Mouse (Mus musculus) heart, embryonic 12.5 days (tissue): ENCODE data around the gene Naa80. TPM values are rescaled to one million over a fixed set of nuclear protein-coding genes. Genes with fewer than 3 reads are reported as not detected.

Experiments used
- ATAC-seq: fragments of 200-750 bp; cut with Nextera tagmentation; 2 replicates; pipeline ENCODE4 v1.8.0; 2017; ENCODE audit warnings: moderate TSS enrichment, moderate library complexity; ENCODE audit not compliant: insufficient number of reproducible peaks, low FRiP score
- H3K27ac ChIP-seq: fragments of 300-500 bp; sonication (generic); 2 replicates; pipeline ENCODE4 v1.5.1; 2016; ENCODE audit warnings: mild to moderate bottlenecking, moderate library complexity; ENCODE audit not compliant: poor library complexity, severe bottlenecking
- H3K27me3 ChIP-seq: fragments of 300-500 bp; sonication (generic); replicated peaks from 2 replicates; pipeline ENCODE4 v1.6.1; 2016; ENCODE audit warnings: mild to moderate bottlenecking, moderate library complexity
- H3K36me3 ChIP-seq: fragments of 300-500 bp; sonication (generic); 2 replicates; pipeline ENCODE4 v1.6.1; 2016; ENCODE audit warnings: mild to moderate bottlenecking, moderate library complexity
- H3K4me1 ChIP-seq: fragments of 300-500 bp; sonication (generic); replicated peaks from 2 replicates; pipeline ENCODE4 v1.6.1; 2016; ENCODE audit warnings: mild to moderate bottlenecking
- H3K4me2 ChIP-seq: fragments of 300-500 bp; sonication (generic); 2 replicates; pipeline ENCODE4 v1.6.1; 2016; ENCODE audit warnings: mild to moderate bottlenecking, moderate library complexity
- H3K4me3 ChIP-seq: fragments of 300-500 bp; sonication (generic); 2 replicates; pipeline ENCODE4 v1.5.1; 2016; ENCODE audit warnings: mild to moderate bottlenecking
- H3K9ac ChIP-seq: fragments of 300-500 bp; sonication (generic); 2 replicates; pipeline ENCODE4 v1.6.1; 2016; ENCODE audit warnings: mild to moderate bottlenecking, moderate library complexity
- H3K9me3 ChIP-seq: fragments of 300-500 bp; sonication (generic); replicated peaks from 2 replicates; pipeline ENCODE4 v1.6.1; 2016; ENCODE audit warnings: mild to moderate bottlenecking, moderate library complexity
- WGBS: fragments of 180-500 bp; shearing (Covaris S2); methylation state at CpG from one replicate; pipeline ENCODE4 v1.1.7; 2016; 5-methylcytosine and 5-hydroxymethylcytosine counted together
- polyA plus RNA-seq: library from polyadenylated mRNA; unstranded; fragments of >200 nt; fragmentation: Nextera tagmentation; extraction: Ambion mirVana; gene quantifications from 2 replicates; pipeline ENCODE4 v1.2.1, GENCODE M21; 2016

The Naa80 gene
- polyA plus RNA-seq, 1 experiment from 2014 or later: 12.6 TPM

- Histone ChIP-seq H3K27ac (no peak overlapping the region), H3K4me3 (peak overlapping the region; percentile 74), H3K4me1 (peaks cover 29% of the 10 kb centered on the region), H3K9ac (peak overlapping the region; percentile 86), H3K27me3 (0 out of 2 replicates have a peak, but pooled peaks cover under 1% of the 10 kb centered on the region), H3K4me2 (peak overlapping the region; percentile 93), H3K9me3 (no peaks in the 10 kb centered on the region), H3K36me3 (peaks cover 45% of the 10 kb centered on the region)
- ATAC-seq: no peak
- WGBS: 44% methylated on average over 8 of the region's 8 CpGs
Measured at GRCm38 (mm10) chr9:107542721-107543120, 36.0 kb upstream of the Naa80 start.

DNA sequence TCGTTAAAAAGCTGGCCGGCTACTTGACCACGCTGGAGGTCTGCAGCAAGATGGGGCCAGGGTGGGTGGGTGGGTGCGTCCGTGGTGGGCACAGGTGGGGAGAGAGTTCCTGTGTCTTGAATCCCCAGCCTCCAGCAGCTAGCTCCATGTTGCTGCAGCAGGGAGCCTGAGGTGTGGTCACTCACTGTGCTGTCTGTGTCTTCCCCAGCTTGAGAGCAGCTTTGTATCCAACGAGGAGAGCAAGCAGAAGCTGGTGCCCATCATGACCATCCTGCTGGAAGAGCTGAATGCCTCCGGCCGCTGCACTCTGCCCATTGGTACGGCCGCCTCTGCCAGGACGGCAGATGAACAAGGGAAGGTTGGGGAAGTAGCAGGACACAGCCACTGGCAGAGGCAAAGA is 35.4 kb upstream of the Naa80 start:
- no peak for ATAC-seq
- peak overlapping the region; percentile 93 for H3K4me2 ChIP-seq

DNA sequence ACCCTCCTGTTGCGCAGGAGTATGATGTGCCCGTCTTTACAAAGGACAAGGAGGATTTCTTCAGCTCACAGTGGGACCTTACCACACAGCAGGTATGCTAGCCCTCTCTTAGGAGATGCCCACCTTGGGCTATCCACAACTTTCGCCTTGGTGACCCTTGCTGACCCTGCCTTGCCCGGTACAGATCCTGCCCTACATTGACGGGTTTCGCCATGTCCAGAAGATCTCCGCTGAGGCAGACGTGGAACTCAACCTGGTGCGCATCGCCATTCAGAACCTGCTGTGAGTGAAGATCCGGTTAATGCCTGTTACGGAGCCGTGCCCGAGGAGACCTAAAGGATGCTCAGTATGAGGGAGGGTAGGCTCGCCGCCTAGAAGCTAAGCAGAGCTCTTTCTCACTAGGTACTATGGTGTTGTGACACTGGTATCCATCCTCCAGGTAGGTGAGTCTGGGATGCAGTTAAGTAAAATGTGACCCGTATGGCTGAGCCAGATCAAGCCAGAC is 34.4 kb upstream of the Naa80 start:
- Histone ChIP-seq H3K36me3 (peaks cover 30% of the 10 kb centered on the region), H3K4me3 (no peak overlapping the region), H3K9ac (no peak overlapping the region), H3K4me2 (no peak overlapping the region), H3K4me1 (peaks cover 29% of the 10 kb centered on the region), H3K27ac (no peak overlapping the region), H3K9me3 (no peaks in the 10 kb centered on the region), H3K27me3 (peaks cover 16% of the 10 kb centered on the region)
- ATAC-seq: no peak
- WGBS: 94% methylated on average over 17 of the region's 17 CpGs

More for the DNA sequence above, 35.4 kb upstream of the Naa80 start:
- Histone ChIP-seq H3K27me3 (peaks cover 6% of the 10 kb centered on the region), H3K9me3 (no peaks in the 10 kb centered on the region), H3K4me1 (peaks cover 29% of the 10 kb centered on the region), H3K9ac (no peak overlapping the region), H3K4me3 (peak overlapping the region; percentile 74; the same call in 1 of the 2 replicates), H3K27ac (no peak overlapping the region), H3K36me3 (peaks cover 39% of the 10 kb centered on the region)
- 84% methylated on average over 11 of the region's 11 CpGs for WGBS

- Histone ChIP-seq H3K4me2 (no peak overlapping the region), H3K4me1 (peaks cover 29% of the 10 kb centered on the region), H3K36me3 (peaks cover 25% of the 10 kb centered on the region), H3K4me3 (no peak overlapping the region), H3K27me3 (peaks cover 20% of the 10 kb centered on the region), H3K27ac (no peak overlapping the region), H3K9ac (no peak overlapping the region), H3K9me3 (no peaks in the 10 kb centered on the region)
- 90% methylated on average over 12 of the region's 12 CpGs for WGBS
- ATAC-seq: no peak
Measured at GRCm38 (mm10) chr9:107544729-107545128, 34.0 kb upstream of the Naa80 start.

GRCm38 (mm10) chr9:107545199-107545598 is 33.5 kb upstream of the Naa80 start:
- Histone ChIP-seq H3K27me3 (peaks cover 25% of the 10 kb centered on the region), H3K4me3 (no peak overlapping the region), H3K27ac (no peak overlapping the region), H3K4me1 (peaks cover 29% of the 10 kb centered on the region), H3K9ac (no peak overlapping the region), H3K4me2 (no peak overlapping the region), H3K36me3 (peaks cover 21% of the 10 kb centered on the region), H3K9me3 (no peaks in the 10 kb centered on the region)
- no peak for ATAC-seq
- WGBS: 86% methylated on average over 10 of the region's 10 CpGs

DNA sequence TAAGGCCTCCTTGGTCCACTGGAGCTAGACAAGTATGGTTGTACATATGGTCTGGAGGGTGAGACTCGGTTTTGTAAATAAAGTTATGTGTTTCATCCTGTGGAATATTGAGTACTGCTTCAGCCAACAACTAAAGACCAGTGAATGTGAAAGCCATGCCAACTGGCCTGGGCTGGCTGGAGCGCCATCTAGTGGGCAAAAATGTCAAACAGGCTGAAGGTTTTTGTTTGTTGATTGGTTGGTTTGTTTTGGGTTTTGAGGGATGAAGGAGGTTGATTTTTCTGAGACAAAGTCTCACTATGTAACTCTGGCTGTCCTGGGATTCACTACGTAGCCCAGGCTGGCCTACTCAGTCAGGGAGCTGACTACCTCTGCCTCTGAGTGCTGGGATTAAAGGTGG is 33.1 kb upstream of the Naa80 start:
- Histone ChIP-seq H3K9me3 (no peaks in the 10 kb centered on the region), H3K36me3 (peaks cover 21% of the 10 kb centered on the region), H3K27me3 (peaks cover 29% of the 10 kb centered on the region), H3K4me2 (no peak overlapping the region), H3K9ac (no peak overlapping the region), H3K27ac (no peak overlapping the region), H3K4me3 (no peak overlapping the region), H3K4me1 (peaks cover 30% of the 10 kb centered on the region)
- ATAC-seq: no peak
- 11% methylated on average over 3 of the region's 3 CpGs for WGBS

DNA sequence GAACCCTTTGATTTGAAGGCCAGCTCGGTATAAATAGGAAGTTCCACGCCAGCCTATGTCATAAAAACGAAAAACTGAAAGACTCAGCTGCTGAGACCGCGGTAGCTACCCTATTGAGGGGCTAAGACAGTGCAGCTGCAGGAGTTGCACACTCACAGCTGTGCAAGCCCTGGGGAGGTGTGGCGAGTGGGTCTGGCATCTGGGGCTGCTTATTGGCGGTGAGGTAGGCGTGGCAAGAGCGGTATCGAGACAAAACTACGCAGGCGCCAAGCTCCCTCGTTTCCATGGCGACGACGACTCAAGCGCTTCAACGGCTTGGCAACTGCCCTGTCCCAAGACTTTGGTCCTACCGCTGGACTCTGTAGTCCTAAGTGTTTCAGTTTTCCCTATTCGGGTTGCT is 31.7 kb upstream of the Naa80 start, which contains the start of gene Zmynd10:
Gene Zmynd10 (plus strand): TSS at position 273 of the 400 bp plus-strand sequence.
- H3K9ac ChIP-seq: no peak within 1 kb of the TSS; the same call in 1 of the 2 replicates
- peak within 1 kb of the TSS; percentile 2; the same call in 1 of the 2 replicates for H3K4me3 ChIP-seq
- peak within 1 kb of the TSS; percentile 49 for H3K4me2 ChIP-seq
- peaks cover 37% of the 10 kb centered on the region for H3K4me1 ChIP-seq
- 5% methylated on average over 20 of the region's 20 CpGs for WGBS
- peaks cover 21% of the 10 kb centered on the region for H3K36me3 ChIP-seq
- H3K27ac ChIP-seq: no peak within 1 kb of the TSS
- H3K27me3 ChIP-seq: peaks cover 31% of the 10 kb centered on the region
- ATAC-seq: peak; percentile 67
- no peaks in the 10 kb centered on the region for H3K9me3 ChIP-seq

- no peak for ATAC-seq
- 75% methylated on average over 5 of the region's 5 CpGs for WGBS
- H3K27me3 ChIP-seq: peaks cover 31% of the 10 kb centered on the region
Measured at GRCm38 (mm10) chr9:107547957-107548356, 30.7 kb upstream of the Naa80 start.

DNA sequence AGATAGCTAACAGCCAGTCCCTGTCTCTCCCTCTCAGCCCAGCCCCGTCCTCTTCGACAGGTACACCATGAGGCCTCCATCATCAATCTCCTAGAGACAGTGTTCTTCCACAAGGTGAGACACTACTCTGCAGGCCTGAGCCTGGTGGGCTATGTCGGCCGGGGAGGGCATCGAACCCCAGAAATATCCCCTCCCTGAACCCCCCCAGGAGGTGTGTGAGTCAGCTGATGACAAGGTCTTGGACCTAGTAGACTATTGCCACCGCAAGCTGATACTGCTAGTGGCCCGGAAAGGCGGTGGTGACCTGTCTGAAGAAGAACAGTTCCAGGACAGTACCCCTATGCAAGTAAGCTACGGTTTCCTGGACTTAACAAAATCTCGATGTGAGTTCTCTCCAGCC is 29.9 kb upstream of the Naa80 start:
- Histone ChIP-seq H3K9ac (no peak overlapping the region), H3K27ac (no peak overlapping the region), H3K27me3 (peaks cover 31% of the 10 kb centered on the region), H3K4me3 (no peak overlapping the region), H3K4me2 (no peak overlapping the region), H3K4me1 (peaks cover 45% of the 10 kb centered on the region), H3K9me3 (no peaks in the 10 kb centered on the region), H3K36me3 (peaks cover 16% of the 10 kb centered on the region)
- 85% methylated on average over 10 of the region's 10 CpGs for WGBS
- no peak for ATAC-seq

More at GRCm38 (mm10) chr9:107547957-107548356, 30.7 kb upstream of the Naa80 start:
- Histone ChIP-seq H3K27ac (no peak overlapping the region), H3K9me3 (no peaks in the 10 kb centered on the region), H3K4me3 (no peak overlapping the region), H3K4me2 (no peak overlapping the region), H3K4me1 (peaks cover 39% of the 10 kb centered on the region), H3K9ac (no peak overlapping the region), H3K36me3 (peaks cover 21% of the 10 kb centered on the region)

GRCm38 (mm10) chr9:107549297-107550074 is 29.2 kb upstream of the Naa80 start:
- WGBS: 79% methylated on average over 20 of the region's 20 CpGs
- H3K9ac ChIP-seq: no peak overlapping the region
- H3K4me2 ChIP-seq: no peak overlapping the region
- ATAC-seq: no peak
- H3K4me1 ChIP-seq: peaks cover 47% of the 10 kb centered on the region
- peaks cover 31% of the 10 kb centered on the region for H3K27me3 ChIP-seq
- H3K4me3 ChIP-seq: no peak overlapping the region
- no peaks in the 10 kb centered on the region for H3K9me3 ChIP-seq
- peaks cover 9% of the 10 kb centered on the region for H3K36me3 ChIP-seq
- H3K27ac ChIP-seq: no peak overlapping the region

DNA sequence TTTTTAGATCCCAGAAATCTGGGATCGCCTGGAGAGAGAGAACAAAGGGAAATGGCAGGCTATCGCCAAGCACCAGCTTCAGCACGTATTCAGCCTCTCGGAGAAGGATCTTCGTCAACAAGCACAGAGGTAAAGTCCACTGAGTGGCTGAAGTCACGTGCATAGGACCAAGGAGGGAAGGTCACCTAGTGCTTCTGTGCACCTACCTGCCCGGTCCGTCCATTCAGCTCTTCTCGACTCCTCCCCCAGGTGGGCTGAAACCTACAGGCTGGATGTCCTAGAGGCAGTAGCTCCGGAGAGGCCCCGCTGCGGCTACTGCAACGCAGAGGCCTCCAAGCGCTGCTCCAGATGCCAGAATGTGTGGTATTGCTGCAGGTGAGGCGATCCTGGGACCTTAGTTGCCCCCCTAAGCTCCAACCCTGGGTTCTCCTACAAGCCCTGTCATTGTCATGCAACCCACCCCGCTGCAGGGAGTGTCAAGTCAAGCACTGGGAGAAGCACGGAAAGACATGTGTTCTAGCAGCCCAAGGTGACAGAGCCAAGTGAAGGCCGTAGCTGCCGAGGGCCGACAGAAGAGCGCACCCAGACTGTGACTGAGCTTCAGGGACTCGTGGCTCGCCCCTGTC is 28.1 kb upstream of the Naa80 start:
- peak overlapping the region; percentile 94 for H3K4me2 ChIP-seq
- H3K9me3 ChIP-seq: no peaks in the 10 kb centered on the region
- peak overlapping the region; percentile 56 for H3K4me3 ChIP-seq
- ATAC-seq: no peak
- H3K4me1 ChIP-seq: peaks cover 48% of the 10 kb centered on the region
- H3K36me3 ChIP-seq: no peaks in the 10 kb centered on the region
- no peak overlapping the region for H3K27ac ChIP-seq
- 32% methylated on average over 23 of the region's 23 CpGs for WGBS
- H3K9ac ChIP-seq: peak overlapping the region; percentile 81; the same call in 1 of the 2 replicates
- H3K27me3 ChIP-seq: peaks cover 31% of the 10 kb centered on the region
